Mouse (Mus musculus): ENCODE measurements around the gene Mpzl3.
A peak's percentile ranks its signal among the peaks of the same experiment; 100 is the strongest.
"Not testable (repeated sequence)": the region's sequence is repeated elsewhere in the genome, so short reads cannot be mapped to it uniquely, and the experiment has no call there.

Gene Mpzl3

GRCm38 (mm10) chr9:45055082-45055713 lies at the start of gene Mpzl3:
Gene Mpzl3, plus strand, starts transcription at chr9:45055186.
- peak; percentile 97 for DNase-seq

GRCm38 (mm10) chr9:45007404-45007803 lies 47.6 kb upstream of the Mpzl3 start:
- DNase-seq = no peak

GRCm38 (mm10) chr9:45008342-45008741 lies 46.6 kb upstream of the Mpzl3 start:
- no peak for DNase-seq

- no peak for DNase-seq
These were observed 45.6 kb upstream of the Mpzl3 start, which contains the start of gene Cd3e for GRCm38 (mm10) chr9:45009180-45010078. Gene Cd3e, minus strand, starts transcription at chr9:45009627.

GRCm38 (mm10) chr9:45010461-45010860 lies 44.5 kb upstream of the Mpzl3 start:
- no peak for DNase-seq

- no peak for DNase-seq
These were observed 43.7 kb upstream of the Mpzl3 start for GRCm38 (mm10) chr9:45011291-45011690.

GRCm38 (mm10) chr9:45014879-45015278 lies 40.1 kb upstream of the Mpzl3 start:
- DNase-seq = no peak

GRCm38 (mm10) chr9:45015841-45016240 lies 39.1 kb upstream of the Mpzl3 start:
- DNase-seq = no peak

GRCm38 (mm10) chr9:45018031-45018430 lies 37.0 kb upstream of the Mpzl3 start:
- DNase-seq = no peak

GRCm38 (mm10) chr9:45022800-45023199 lies 32.2 kb upstream of the Mpzl3 start:
- DNase-seq = peak; percentile 75

- DNase-seq = no peak
These were observed 31.3 kb upstream of the Mpzl3 start for GRCm38 (mm10) chr9:45023638-45024037.

GRCm38 (mm10) chr9:45024187-45024586 lies 30.8 kb upstream of the Mpzl3 start:
- DNase-seq = no peak

- DNase-seq = no peak
These were observed 27.6 kb upstream of the Mpzl3 start for GRCm38 (mm10) chr9:45027376-45027775.

GRCm38 (mm10) chr9:45030341-45030740 lies 24.6 kb upstream of the Mpzl3 start:
- no peak for DNase-seq

- no peak for DNase-seq
These were observed 22.7 kb upstream of the Mpzl3 start for GRCm38 (mm10) chr9:45032261-45032660.

- DNase-seq = no peak
These were observed 20.5 kb upstream of the Mpzl3 start for GRCm38 (mm10) chr9:45034526-45034925.

GRCm38 (mm10) chr9:45037803-45038202 lies 17.2 kb upstream of the Mpzl3 start:
- DNase-seq = not testable (repeated sequence)

GRCm38 (mm10) chr9:45039499-45039898 lies 15.5 kb upstream of the Mpzl3 start, which contains the start of gene Mpzl2:
Gene Mpzl2, plus strand, starts transcription at chr9:45039799.
- no peak for DNase-seq

- no peak for DNase-seq
These were observed 14.7 kb upstream of the Mpzl3 start for GRCm38 (mm10) chr9:45040066-45040845.

- DNase-seq = peak; percentile 15
These were observed 13.7 kb upstream of the Mpzl3 start for GRCm38 (mm10) chr9:45041131-45041838.

GRCm38 (mm10) chr9:45042056-45042720 lies 12.8 kb upstream of the Mpzl3 start:
- DNase-seq = no peak

- no peak for DNase-seq
These were observed 12.0 kb upstream of the Mpzl3 start for GRCm38 (mm10) chr9:45042947-45043346.
